Mouse (Mus musculus) stomach, postnatal 0 days (tissue): ENCODE measurements around the gene Fcho1.

Experiments
- CTCF ChIP-seq: IDR thresholded peaks from 2 replicates; pipeline ENCODE4 v1.5.1; 2016; ENCODE audit warnings: antibody characterized with exemption, low read depth, mild to moderate bottlenecking, moderate library complexity
- EP300 ChIP-seq: optimal IDR thresholded peaks from 2 replicates; pipeline ENCODE3; 2016; ENCODE audit warnings: antibody characterized with exemption

DNA sequence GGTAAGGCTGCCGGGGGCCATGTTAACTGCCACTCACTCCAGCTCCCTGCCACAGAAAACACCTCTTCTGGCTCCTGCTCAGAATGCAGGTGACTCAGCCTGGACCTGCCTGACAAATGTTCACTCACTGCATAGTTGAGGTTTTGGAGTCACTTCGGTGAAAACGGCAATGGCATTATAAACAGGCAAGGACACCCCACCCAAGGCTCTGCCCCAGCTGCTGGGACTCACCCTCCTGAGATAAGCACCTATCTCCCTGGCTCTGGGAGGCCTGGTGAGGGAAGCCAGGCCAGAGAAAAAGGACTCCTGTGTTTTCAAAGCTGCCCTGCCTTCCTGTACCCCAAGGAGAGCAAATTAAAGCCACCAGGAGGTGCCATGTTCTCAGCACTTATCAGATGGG lies 22.6 kb downstream of the Fcho1 start:
- TF ChIP-seq EP300 (no peak), CTCF (peak; percentile 25; the same call in 1 of the 2 replicates)
